Mouse (Mus musculus) gastrocnemius, adult 18-20 months (tissue): ENCODE results near the gene Mog. TPM values are rescaled to one million over a fixed set of nuclear protein-coding genes. Genes with fewer than 3 reads are reported as not detected.
"Not testable (repeated sequence)": the region's sequence is repeated elsewhere in the genome, so short reads cannot be mapped to it uniquely, and the experiment has no call there.

Experiments
- DNase-seq: peaks from one replicate; pipeline ENCODE4 v3.0.0; 2021; ENCODE audit warnings: low spot score
- total RNA-seq, 2 experiments: library from RNA; stranded (reverse); gene quantifications; 2 replicates each; pipeline ENCODE4 v1.2.3; 2021

Gene Mog
- total RNA-seq, 2 experiments from 2014 or later: not detected

DNA sequence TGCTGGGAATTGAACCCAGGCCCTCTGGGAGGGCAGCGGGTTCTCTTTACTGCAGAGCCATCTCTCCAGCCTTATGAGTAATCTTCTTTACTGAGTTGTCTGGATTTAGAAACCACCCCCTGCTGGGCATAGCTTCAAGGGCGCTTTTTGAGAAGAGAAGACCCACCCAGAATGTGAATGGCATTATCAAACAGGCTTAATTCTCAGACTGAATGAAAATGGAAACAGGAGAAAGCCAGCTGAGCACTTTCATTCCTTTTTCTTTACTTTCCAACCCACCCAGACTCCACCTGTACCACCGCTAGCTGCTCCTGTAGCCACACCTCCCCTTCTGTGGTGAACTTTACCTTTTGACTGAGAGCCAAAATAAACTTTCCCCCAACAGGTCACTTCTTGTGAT lies 27.8 kb downstream of the Mog start:
- DNase-seq: no peak

DNA sequence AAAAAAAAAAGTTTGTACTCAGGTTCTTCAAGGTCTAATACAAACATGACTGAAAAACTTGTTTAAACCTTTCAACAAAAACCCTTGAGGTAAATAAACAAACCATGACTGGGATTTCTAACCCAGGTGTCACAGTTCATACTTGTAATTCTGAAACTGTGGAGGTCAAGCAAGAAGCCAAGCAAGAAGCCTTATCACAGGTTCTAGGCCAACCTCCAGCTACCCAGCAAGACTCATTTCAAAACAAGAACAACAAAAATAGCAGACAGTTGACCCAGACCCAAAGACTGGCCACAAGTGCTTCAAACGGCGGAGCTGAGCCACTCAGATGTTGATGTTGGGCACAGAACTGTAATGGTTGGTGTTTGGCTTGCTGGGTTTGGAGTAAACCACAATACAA lies 28.7 kb downstream of the Mog start:
- no peak for DNase-seq

DNA sequence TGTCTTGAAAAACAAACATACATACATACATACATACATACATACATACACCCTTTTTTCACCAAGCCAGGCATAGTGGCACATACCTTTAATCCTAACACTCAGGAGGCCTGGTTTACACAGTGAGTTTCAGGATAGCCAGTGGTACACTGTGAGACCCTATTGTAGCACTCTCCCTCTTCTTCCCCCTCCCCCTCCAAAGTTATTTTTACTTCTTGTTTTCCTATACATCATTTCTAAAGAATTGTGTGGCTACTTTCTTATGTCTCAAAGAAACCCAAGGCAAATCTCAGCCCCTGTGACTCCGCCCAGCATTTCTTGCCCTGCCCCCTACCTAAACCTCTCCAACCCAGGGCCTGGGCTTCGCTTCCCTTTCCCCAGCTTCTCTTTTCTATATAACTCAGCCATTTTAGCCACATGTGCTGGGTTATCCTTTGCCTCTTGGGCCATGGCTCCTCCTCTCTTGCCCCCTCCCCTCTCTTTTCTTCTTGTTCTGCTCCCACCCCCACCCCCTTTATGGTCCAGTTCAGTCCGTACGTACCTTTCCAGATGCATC lies 29.4 kb downstream of the Mog start:
- no peak for DNase-seq

GRCm38 (mm10) chr17:36992336-36993104 lies 30.7 kb downstream of the Mog start:
- DNase-seq: no peak

GRCm38 (mm10) chr17:36990630-36991029 lies 32.6 kb downstream of the Mog start:
- DNase-seq: not testable (repeated sequence)

DNA sequence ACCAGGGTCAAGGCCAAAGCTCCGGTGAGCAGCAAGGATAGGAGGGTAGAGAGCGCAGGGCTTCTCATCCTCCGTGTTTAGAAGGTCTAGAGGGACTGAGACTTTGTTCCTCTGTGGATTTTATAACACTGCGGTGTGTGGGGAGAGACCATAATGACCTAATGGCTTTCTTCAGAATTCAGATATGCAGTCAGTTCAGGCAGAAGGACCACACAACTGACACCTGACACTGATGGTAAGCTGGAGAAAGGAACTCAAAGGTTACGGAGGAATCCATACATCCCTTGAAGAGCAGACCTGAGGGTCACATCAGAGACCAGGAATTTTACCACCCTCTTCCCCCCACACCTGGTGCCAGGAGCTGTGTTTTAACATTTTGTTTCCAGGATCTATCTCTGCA lies 33.8 kb downstream of the Mog start, which contains the start of gene H2-M5:
Gene H2-M5 (minus strand): TSS at position 101 of the 400 bp plus-strand sequence.
- no peak for DNase-seq

DNA sequence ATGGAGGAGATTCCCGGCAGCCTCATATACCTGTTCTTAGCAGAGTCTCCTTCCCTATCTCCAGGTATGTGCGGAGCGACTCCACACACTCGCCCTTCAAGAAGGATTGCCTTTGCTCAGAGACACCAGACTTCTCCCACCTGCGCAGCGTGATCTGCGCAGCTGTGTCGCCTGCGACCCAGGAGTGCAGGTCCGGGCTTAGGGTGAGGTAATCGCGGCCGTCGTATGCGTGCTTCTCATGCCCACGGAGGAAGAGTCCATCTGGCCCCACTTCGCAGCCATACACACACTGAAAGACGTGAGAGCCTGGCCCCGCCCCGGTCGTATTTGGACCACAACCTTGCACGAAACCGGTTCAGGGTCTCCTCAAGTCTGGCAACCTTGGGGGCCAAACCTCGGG lies 34.7 kb downstream of the Mog start:
- no peak for DNase-seq

- no peak for DNase-seq
Measured at GRCm38 (mm10) chr17:36982253-36983155, 40.7 kb downstream of the Mog start.

DNA sequence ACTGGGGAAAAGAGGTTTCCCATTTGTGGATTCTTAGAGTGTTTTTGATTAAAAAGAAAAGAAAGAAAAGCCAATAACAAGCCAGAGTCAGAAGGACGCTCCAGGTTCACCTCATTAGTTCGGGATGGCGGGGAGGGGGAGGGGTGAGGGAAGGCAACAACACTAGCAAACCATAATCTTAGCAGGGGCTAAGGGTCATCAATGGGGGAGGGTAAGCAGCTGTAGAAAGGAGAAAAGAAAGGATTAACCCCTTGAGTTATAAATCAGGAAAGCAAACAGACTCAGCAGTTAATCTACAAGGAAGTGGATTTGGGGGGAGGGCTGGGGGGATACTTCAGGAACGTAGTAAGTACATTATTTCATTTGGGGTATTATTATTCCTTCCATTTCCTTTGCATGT lies 41.4 kb downstream of the Mog start:
- DNase-seq: no peak

DNA sequence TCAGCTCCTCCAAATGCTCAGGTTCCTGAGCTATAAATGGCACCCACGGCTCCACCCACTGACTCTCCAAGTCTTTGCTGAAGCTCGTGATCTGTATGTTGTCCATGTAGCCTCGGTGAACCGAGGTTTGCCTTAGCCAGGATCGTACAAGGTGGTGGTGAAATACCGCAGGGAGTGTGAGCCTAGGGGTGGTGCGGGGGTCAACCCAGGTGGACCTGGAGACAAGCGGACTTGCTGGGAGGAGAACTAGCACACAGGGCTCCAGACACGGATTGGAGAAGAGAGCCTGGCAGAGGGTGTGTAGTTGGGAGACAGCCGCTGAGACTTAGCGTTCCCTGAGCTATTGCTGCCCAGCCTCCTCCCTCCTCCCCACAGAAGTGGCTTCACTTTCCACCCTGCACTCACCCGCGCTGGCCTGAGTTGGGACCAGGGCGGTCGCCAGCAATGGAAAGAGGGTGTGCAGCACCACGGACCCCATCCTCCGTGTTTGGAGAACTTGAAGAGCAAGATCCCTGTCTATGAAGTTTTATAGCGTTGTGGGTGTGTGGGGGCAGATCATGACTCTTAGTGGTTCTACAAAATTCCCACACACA lies 41.9 kb downstream of the Mog start, which contains the start of gene 2410137M14Rik:
Gene 2410137M14Rik (minus strand): TSS at position 17 of the 593 bp plus-strand sequence.
- peak; percentile 38 for DNase-seq

- no peak for DNase-seq
Measured at GRCm38 (mm10) chr17:36973271-36973787, 49.9 kb downstream of the Mog start.

DNA sequence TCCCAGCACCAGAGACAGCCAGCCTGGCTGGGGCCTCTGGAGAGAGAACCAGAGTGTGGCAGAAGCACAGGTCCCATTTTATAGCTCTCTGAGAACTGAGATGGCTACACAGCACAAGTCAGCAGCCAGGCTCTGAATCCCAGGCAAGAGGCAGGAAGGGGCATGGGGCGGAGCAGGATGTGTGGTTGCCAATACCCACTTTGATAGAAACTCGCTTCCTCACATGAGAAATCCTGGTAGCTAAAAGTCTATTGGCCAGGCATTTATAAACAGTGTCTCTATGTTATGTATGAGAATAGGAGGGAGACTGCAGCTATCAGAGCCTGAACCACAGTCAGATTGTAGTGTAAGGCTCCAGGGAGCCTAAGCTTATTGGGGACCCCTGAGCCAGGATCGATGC lies 50.4 kb downstream of the Mog start:
- DNase-seq: no peak

DNA sequence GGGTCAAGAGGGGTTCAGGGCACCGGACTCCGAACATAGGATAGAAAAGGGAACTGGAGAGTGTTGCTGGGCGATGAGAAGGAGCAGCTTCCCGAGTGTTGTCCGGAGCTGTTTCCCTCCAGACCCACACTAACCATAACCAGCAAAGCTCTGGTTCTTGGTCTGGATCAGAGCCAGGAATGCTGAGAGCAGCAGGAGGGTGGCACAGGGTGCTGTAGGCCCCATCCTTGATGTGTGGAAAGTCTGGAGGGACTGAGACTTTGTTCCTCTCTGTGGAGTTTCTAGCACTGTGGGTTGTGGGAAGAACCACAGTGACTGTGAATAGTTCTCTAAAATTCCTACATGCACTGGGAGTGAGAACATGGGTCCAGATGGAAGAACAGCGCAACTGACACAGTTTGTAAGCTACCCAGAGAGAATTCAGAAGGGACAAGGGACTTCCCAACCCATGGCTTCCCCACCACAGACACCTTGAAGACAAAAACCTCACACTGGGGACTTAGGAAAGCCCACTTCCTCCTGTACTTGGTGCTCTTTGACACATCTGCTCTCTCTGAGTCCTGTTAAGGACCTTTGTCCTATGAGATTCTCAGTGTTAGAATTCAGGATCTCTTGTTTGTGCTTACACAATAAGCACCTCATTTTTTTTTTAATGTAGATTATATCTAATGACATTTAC lies 51.9 kb downstream of the Mog start:
- DNase-seq: no peak

- no peak for DNase-seq
Measured at GRCm38 (mm10) chr17:36970316-36970890, 52.8 kb downstream of the Mog start.

GRCm38 (mm10) chr17:36966875-36967274 lies 56.3 kb downstream of the Mog start:
- DNase-seq: no peak

DNA sequence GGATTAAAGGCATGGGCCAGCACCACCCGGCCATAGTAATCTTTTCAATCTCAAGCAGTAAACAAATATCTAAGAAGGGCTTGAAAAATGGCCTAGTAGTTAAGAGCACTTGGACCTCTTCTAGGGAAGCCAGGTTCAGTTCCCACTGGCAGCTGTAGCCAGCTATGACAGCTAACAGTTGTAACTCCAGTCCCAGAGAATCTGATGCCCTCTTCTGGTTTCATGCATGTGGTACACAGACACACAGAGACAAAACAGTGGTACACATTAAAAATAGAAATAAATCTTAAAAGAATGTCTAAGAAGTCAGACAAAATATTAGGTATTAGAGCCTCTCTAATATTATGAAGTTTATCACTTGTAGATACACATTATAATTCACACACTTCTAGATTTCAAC lies 62.1 kb downstream of the Mog start:
- no peak for DNase-seq
